Mouse (Mus musculus) hindbrain, embryonic 16.5 days (tissue): ENCODE measurements at regions not wholly inside any gene's neighbourhood (a gene's known extent, or its start where the extent isn't known, plus 50 kb on each side); places are given as distances from the start of the nearest gene placed in this dataset.

Experiments
- ATAC-seq: fragments of 200-750 bp; cut with Nextera tagmentation; 2 replicates; pipeline ENCODE4 v1.8.0; 2017; ENCODE audit warnings: moderate TSS enrichment, moderate library complexity
- H3K27ac ChIP-seq: fragments of 300-500 bp; sonication (generic); 2 replicates; pipeline ENCODE4 v1.5.1; 2014; ENCODE audit warnings: low read depth, mild to moderate bottlenecking, control low read depth, low read length, moderate library complexity
- H3K27me3 ChIP-seq: fragments of 300-500 bp; sonication (generic); replicated peaks from 2 replicates; pipeline ENCODE4 v1.6.1; 2014; ENCODE audit warnings: low read length; ENCODE audit not compliant: control insufficient read depth, insufficient read depth
- H3K36me3 ChIP-seq: fragments of 300-500 bp; sonication (generic); 2 replicates; pipeline ENCODE4 v1.6.1; 2014; ENCODE audit warnings: mild to moderate bottlenecking, low read length, moderate library complexity, mixed read lengths; ENCODE audit not compliant: control insufficient read depth, insufficient read depth
- H3K4me1 ChIP-seq: fragments of 300-500 bp; sonication (generic); 2 replicates; pipeline ENCODE4 v1.6.1; 2014; ENCODE audit warnings: low read depth, low read length; ENCODE audit not compliant: control insufficient read depth, insufficient read depth
- H3K4me2 ChIP-seq: fragments of 300-500 bp; sonication (generic); 2 replicates; pipeline ENCODE4 v1.6.1; 2014; ENCODE audit warnings: mild to moderate bottlenecking, low read length, control low read depth, moderate library complexity
- H3K4me3 ChIP-seq: fragments of 300-500 bp; sonication (generic); 2 replicates; pipeline ENCODE4 v1.5.1; 2014; ENCODE audit warnings: mild to moderate bottlenecking, low read length, control low read depth, moderate library complexity
- H3K9ac ChIP-seq: fragments of 300-500 bp; sonication (generic); 2 replicates; pipeline ENCODE4 v1.6.1; 2014; ENCODE audit warnings: low read depth, mild to moderate bottlenecking, control low read depth, low read length, moderate library complexity
- H3K9me3 ChIP-seq: fragments of 300-500 bp; sonication (generic); 2 replicates; pipeline ENCODE4 v1.6.1; 2014; ENCODE audit warnings: mild to moderate bottlenecking, low read length, moderate library complexity; ENCODE audit not compliant: control insufficient read depth
- WGBS: fragments of 180-500 bp; shearing (Covaris S2); extraction: QIAGEN DNeasy Blood & Tissue Kit; methylation state at CpG from one replicate; pipeline ENCODE4 v1.1.7; 2014; 5-methylcytosine and 5-hydroxymethylcytosine counted together

DNA sequence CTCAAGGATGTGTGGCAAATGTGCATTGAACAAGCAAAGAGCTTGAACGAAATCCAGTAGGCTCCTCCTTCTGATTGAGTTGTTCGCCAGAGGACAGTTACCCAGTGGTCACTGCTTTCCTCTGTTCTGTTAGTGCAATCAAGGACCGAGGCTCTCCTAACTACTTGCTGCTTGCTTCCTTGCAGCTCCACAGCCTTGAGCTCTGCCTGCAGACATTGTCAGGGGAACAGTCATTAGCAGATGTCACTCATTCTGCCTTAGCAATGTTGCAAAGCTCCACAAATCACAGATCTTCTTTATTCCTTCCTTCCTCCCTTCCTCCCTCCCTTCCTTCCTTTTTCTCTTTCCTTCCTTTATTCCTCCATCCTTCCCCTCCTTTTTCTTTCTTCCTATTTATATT, 108.2 kb upstream of the Spats2l start:
- 70% methylated on average over 3 of the region's 3 CpGs for WGBS
- no peak for ATAC-seq
- Histone ChIP-seq H3K27me3 (no peaks in the 10 kb centered on the region), H3K27ac (no peak overlapping the region), H3K9me3 (no peaks in the 10 kb centered on the region), H3K4me1 (no peaks in the 10 kb centered on the region), H3K4me2 (no peak overlapping the region), H3K36me3 (no peaks in the 10 kb centered on the region), H3K9ac (no peak overlapping the region), H3K4me3 (no peak overlapping the region)

DNA sequence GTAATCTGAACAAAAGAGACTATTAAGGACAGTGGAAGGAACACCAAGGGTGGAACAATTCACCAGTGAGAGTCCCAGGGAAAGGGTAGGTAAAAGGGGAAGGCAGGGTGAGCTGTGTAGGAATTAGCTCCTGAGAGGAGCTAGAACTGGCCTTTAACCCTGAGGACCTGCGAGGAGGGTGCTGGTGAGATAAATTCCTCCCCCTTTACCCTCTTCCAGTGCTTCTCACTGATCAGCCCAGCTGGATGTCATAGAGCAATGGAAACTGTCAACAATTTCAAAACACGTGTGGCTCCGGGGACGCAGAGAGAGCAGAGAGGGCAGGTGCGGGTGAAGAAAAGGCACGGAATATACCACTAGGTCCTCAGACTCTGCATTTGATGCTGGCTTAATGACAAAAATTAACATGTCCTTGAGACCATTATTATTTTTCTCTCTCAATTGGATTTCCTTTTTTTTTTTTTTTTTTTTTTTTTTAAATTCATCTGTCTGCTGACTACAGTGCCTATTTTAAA, 107.7 kb upstream of the Spats2l start:
- H3K9ac ChIP-seq: no peak overlapping the region
- H3K27ac ChIP-seq: no peak overlapping the region
- no peak overlapping the region for H3K4me2 ChIP-seq
- H3K36me3 ChIP-seq: no peaks in the 10 kb centered on the region
- H3K9me3 ChIP-seq: no peaks in the 10 kb centered on the region
- no peak for ATAC-seq
- H3K4me1 ChIP-seq: no peaks in the 10 kb centered on the region
- no peaks in the 10 kb centered on the region for H3K27me3 ChIP-seq
- WGBS: 68% methylated on average over 6 of the region's 6 CpGs
- H3K4me3 ChIP-seq: no peak overlapping the region

DNA sequence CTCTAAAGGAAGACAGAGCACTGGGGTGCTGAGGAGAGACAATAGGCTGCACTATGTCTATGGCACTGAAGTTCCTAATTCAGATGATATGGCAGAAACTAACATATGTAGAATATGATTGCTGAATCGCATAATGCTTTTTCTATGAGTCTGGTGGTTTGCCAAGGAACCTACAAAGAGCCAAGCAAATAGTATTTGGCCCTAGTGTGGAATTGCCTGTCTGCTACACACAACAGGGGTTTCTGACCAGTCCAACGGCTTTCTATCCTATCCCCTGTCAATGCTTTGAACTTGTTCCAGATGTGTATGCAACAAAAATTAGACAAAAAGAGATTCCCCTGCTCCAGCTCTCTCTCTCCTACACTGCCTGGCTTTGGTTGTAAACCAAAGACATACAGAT, 100.5 kb upstream of the Spats2l start:
- Histone ChIP-seq H3K9ac (no peak overlapping the region), H3K9me3 (no peaks in the 10 kb centered on the region), H3K4me3 (no peak overlapping the region), H3K4me2 (no peak overlapping the region), H3K27ac (no peak overlapping the region; the same call in 1 of the 2 replicates), H3K27me3 (no peaks in the 10 kb centered on the region), H3K4me1 (peaks cover 7% of the 10 kb centered on the region; the same call in 1 of the 2 replicates), H3K36me3 (no peaks in the 10 kb centered on the region)
- ATAC-seq: 0 out of 2 replicates have a peak, but pooled peaks have one; percentile 37
- WGBS: 70% methylated on average over 2 of the region's 2 CpGs

DNA sequence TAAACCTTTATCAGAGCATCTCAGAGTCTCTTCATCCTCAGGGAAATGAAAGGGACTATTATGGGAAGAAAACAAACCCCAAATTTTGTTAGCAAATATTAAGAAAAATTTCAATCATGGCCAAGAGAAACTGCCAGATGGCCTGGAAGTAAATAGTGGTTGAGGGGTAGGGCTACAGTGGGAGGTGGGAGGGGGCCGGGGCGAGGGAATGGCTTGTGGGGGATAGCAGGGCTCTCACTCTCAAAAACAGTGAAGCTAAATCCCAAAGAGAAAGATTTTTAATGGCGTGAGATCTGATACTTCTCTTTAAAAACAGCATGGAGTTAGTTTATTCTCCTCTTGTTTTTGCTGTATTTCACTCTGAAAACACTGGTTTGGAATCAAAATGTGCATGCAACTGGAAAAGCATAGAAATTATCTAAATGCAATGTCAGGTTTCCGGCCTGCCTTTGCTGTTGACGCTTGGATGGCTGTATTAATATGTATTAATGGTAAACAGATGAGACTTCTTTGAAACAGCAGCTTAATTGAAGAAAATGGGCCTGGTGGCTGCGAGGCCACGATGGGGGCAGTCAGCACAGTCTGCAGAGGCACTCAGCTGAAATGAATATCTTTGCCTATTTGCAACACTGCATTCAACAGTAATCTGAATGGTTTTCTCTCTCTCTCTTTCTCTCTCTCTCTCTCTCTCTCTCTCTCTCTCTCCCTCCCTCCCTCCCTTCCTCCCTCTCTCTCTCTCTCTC, 99.8 kb upstream of the Spats2l start:
- Histone ChIP-seq H3K27ac (no peak overlapping the region; the same call in 1 of the 2 replicates), H3K4me1 (peaks cover 7% of the 10 kb centered on the region; the same call in 1 of the 2 replicates), H3K9me3 (no peaks in the 10 kb centered on the region), H3K27me3 (no peaks in the 10 kb centered on the region), H3K9ac (no peak overlapping the region), H3K4me3 (no peak overlapping the region), H3K36me3 (no peaks in the 10 kb centered on the region), H3K4me2 (no peak overlapping the region)
- 34% methylated on average over 7 of the region's 7 CpGs for WGBS
- 0 out of 2 replicates have a peak, but pooled peaks have one; percentile 30 for ATAC-seq

DNA sequence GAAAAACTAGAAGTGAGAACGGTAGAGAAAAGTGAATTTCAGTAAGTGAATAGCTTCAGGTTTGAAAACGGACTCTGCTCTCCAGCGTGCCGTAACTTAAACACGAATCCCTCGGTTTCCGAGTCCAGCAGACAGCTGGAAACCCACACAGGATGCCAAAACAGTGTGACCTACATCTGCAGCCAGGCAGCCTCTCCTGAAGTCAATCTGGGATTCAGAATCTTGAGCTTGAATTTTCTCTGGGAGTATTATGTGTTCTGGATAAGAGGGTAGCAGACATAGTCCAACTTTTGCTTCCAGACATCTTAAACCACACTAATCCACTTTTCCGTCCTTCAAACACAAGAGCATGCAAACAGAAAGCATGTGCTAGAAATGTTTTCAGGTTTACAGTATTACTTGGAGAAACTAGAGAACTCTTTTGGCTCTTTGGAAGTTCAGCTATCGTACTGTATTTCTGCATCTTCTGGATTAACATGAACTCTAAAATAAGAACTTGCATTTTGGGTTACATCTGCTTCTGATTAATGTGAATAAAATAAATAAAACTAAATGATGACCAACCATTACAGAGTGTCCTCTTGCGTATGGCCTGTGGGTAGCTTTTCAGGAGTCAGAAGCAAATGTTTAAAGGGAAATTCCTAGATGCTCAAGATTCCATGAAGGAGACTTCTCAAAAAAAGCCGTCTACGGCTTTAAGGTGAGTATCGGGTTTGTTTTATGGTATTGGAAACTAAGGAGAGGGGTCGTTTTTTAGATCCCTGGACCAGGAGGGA, 89.4 kb upstream of the Spats2l start:
- Histone ChIP-seq H3K9me3 (no peaks in the 10 kb centered on the region), H3K27me3 (no peaks in the 10 kb centered on the region), H3K4me2 (no peak overlapping the region), H3K4me1 (no peaks in the 10 kb centered on the region), H3K4me3 (no peak overlapping the region), H3K27ac (no peak overlapping the region), H3K9ac (no peak overlapping the region), H3K36me3 (no peaks in the 10 kb centered on the region)
- 89% methylated on average over 14 of the region's 14 CpGs for WGBS
- ATAC-seq: no peak

DNA sequence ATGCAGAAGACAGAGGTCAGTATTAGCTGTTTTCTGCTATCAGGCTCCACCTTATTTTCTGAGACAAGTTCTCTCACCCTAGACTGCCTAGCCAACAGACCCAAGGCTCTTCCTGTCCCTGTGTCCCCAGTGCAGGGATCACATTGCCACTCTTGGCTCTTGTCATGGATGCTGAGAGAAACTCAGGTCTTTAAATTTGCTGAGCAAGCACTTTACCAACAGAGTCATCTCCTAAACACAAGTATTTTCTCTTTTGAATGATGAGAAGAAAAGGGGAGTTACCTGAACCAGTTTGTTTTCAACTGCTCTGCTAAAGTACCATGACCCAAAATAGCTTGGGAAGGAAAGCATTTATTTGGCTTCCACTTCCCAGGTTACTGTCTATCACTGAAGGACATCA, 84.7 kb upstream of the Spats2l start:
- H3K4me2 ChIP-seq: no peak overlapping the region
- H3K4me1 ChIP-seq: no peaks in the 10 kb centered on the region
- no peaks in the 10 kb centered on the region for H3K9me3 ChIP-seq
- no peak overlapping the region for H3K4me3 ChIP-seq
- H3K9ac ChIP-seq: no peak overlapping the region
- no peaks in the 10 kb centered on the region for H3K27me3 ChIP-seq
- no peak overlapping the region for H3K27ac ChIP-seq
- no peaks in the 10 kb centered on the region for H3K36me3 ChIP-seq
- no peak for ATAC-seq

DNA sequence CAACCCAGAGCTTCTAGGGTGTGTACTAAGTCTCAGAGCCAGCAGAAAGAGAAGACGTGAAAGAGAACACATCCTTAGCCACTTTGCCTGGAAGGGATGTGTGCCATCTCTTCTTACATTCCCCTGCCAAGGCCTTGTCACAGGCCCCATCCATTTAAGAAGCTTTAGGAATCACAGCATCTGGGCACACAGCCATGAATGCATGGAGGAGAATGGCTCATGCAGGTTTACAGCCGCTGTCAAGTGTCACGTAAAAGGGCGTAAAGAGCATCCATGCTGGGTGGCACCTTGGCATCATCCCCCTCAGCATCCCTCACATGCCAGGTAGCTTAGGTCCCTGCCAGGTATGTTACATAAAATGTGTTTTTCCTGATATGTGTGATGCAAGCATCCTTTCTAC, 66.1 kb upstream of the Spats2l start:
- 76% methylated on average over 4 of the region's 4 CpGs for WGBS
- H3K27ac ChIP-seq: no peak overlapping the region
- H3K9me3 ChIP-seq: no peaks in the 10 kb centered on the region
- H3K27me3 ChIP-seq: no peaks in the 10 kb centered on the region
- no peak overlapping the region for H3K9ac ChIP-seq
- H3K4me1 ChIP-seq: no peaks in the 10 kb centered on the region
- no peak for ATAC-seq
- no peak overlapping the region for H3K4me2 ChIP-seq
- no peak overlapping the region for H3K4me3 ChIP-seq
- H3K36me3 ChIP-seq: no peaks in the 10 kb centered on the region

DNA sequence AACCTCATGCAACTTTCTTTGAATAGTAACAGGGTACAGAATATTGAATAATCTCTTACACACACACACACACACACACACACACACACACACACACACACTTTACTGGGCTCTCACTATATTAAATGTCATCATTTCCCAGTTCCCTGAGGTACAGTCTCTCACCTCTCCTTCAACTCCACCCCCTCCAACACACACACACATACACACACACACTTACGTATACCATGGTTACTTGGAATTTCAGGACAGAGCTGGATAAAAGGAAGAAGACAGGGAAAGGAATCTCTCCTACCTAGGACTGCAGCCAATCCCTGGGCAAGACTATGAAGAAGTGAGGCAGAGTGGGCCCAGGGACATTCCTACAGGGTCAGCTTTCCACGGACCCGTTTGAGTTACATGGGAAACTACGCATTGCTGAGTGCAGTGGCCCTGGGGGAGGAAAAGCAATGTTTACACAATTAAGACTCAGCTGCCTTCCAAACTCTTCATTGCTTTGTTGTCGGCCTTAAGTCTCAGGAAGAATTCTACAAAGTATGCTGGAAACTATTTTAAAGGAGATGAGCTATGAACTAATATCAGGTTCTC, 61.0 kb upstream of the Spats2l start:
- ATAC-seq: no peak
- H3K36me3 ChIP-seq: no peaks in the 10 kb centered on the region
- no peak overlapping the region for H3K4me3 ChIP-seq
- no peak overlapping the region for H3K4me2 ChIP-seq
- H3K4me1 ChIP-seq: no peaks in the 10 kb centered on the region
- H3K9ac ChIP-seq: no peak overlapping the region
- 77% methylated on average over 5 of the region's 5 CpGs for WGBS
- H3K27ac ChIP-seq: no peak overlapping the region
- H3K9me3 ChIP-seq: no peaks in the 10 kb centered on the region
- H3K27me3 ChIP-seq: no peaks in the 10 kb centered on the region

DNA sequence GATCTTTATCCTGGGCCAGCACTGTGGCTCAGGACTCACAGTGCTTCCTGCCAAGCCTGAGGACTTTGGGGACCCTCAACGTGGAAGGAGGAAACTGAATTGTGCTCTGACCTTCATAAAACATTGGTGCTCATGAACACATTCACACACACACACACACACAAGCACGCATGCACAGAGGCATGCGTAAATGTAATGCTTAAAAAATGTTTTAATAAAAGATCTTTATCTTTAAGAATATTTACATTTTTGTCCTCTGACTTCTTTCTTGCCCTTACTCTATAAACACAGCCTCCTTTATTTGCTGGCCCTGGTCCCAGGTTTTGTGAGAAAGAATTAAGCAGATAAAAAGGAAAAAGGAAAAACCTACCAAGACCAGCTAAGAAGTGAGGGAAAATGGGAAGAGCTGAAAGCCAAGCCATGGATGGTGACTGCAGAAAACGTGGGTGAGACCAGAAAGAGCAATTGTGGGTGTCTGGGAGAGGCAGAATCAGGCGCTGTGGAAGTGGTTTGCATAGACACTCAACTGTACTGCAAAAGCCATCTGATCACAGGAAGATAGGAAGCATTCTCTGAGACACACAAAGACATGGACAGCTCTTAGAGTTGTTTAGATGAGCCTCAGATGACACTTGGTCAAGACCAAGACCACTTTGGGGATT, 56.7 kb upstream of the Spats2l start:
- H3K4me1 ChIP-seq: no peaks in the 10 kb centered on the region
- H3K27me3 ChIP-seq: no peaks in the 10 kb centered on the region
- no peaks in the 10 kb centered on the region for H3K36me3 ChIP-seq
- 78% methylated on average over 5 of the region's 5 CpGs for WGBS
- no peaks in the 10 kb centered on the region for H3K9me3 ChIP-seq
- no peak overlapping the region for H3K4me3 ChIP-seq
- no peak overlapping the region for H3K27ac ChIP-seq
- no peak for ATAC-seq
- no peak overlapping the region for H3K9ac ChIP-seq
- H3K4me2 ChIP-seq: no peak overlapping the region
